Mouse (Mus musculus): ENCODE measurements at regions not wholly inside any gene's neighbourhood (a gene's known extent, or its start where the extent isn't known, plus 50 kb on each side); places are given as distances from the start of the nearest gene placed in this dataset.

DNA sequence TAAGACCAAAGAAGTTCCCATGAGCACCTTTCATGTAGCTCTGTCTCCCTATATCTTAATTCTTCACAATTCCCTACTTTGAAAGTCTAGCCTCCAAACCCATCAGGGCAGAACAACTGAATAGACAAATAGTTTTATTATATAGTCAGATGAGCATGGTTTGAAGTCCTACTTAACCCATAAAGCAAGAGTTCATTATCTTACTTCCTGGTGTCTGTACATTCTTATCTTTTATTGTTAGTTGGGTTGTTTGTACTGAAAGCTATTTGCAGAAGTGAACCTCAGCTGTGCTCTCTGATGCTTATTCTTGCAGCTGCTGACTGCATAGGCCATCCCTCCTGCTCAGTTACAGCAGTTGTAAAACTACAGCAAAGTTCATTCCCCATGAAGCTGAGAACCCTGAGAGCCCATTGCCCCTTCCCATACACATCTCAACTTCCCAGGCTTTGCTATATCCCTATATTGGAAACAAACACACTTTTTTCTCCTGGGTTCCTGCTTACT lies 276.7 kb upstream of the Clnk start:
- TF ChIP-seq GATA1 (IDR thresholded peaks at IDR 0.05; ENCODE audit: low read depth, low read length) (no peak), MAX (IDR thresholded peaks at IDR 0.05; ENCODE audit: low read length) (no peak), SIN3A (IDR thresholded peaks at IDR 0.05; ENCODE audit: low read length) (no peak), GABPA (IDR thresholded peaks at IDR 0.05; ENCODE audit: low read depth, low read length) (no peak), CTCF (IDR thresholded peaks at IDR 0.05 in 2 of 3, conservative IDR thresholded peaks at IDR 0.05 in 1 of 3; ENCODE audit: control insufficient read depth in 1 of 3, insufficient read depth in 1 of 3, low read depth in 2 of 3, low read length in 3 of 3, poor library complexity in 1 of 3, severe bottlenecking in 1 of 3) (no peak), NRF1 (IDR thresholded peaks at IDR 0.05; ENCODE audit: insufficient read depth, low read depth, low read length, poor library complexity, severe bottlenecking) (no peak), RAD21 (IDR thresholded peaks at IDR 0.05; ENCODE audit: low read depth, low read length) (no peak), TAL1 (IDR thresholded peaks at IDR 0.05; ENCODE audit: low read length) (no peak), UBTF (IDR thresholded peaks at IDR 0.05; ENCODE audit: borderline replicate concordance, insufficient read depth, low read depth, low read length) (no peak), RCOR1 (IDR thresholded peaks at IDR 0.05; ENCODE audit: low read depth, low read length) (no peak), SMC3 (IDR thresholded peaks at IDR 0.05; ENCODE audit: low read depth, low read length) (no peak), EP300 (IDR thresholded peaks at IDR 0.05; ENCODE audit: low read depth in 1 of 2, low read length in 2 of 2) (no peak), TBP (IDR thresholded peaks at IDR 0.05; ENCODE audit: low read depth, low read length) (no peak)
- H3K9ac ChIP-seq (ENCODE audit: control insufficient read depth, low read depth, low read length, poor library complexity, severe bottlenecking), result no peak overlapping the region
- H3K9me3 ChIP-seq (replicated peaks; ENCODE audit: insufficient read depth, low read length), result no peaks in the 10 kb centered on the region; the same call in 1 of the 2 replicates
- no peaks in the 10 kb centered on the region for H3K36me3 ChIP-seq (ENCODE audit: control insufficient read depth in 1 of 2, insufficient read depth in 2 of 2, low read length in 2 of 2)
- H3K4me3 ChIP-seq (ENCODE audit: control insufficient read depth in 1 of 2, insufficient read depth in 1 of 2, low read depth in 2 of 2, low read length in 2 of 2), result no peak overlapping the region
- no peaks in the 10 kb centered on the region for H3K79me2 ChIP-seq (ENCODE audit: control insufficient read depth, insufficient read depth, low read length, poor library complexity)
- no peaks in the 10 kb centered on the region for H3K27me3 ChIP-seq (ENCODE audit: control insufficient read depth in 1 of 2, insufficient read depth in 2 of 2, low read length in 2 of 2)
- no peak overlapping the region for H3K27ac ChIP-seq (ENCODE audit: control insufficient read depth, low read depth, low read length)
- DNase-seq (ENCODE audit: low read depth, low spot score), result no peak
- no peaks in the 10 kb centered on the region for H3K4me1 ChIP-seq (ENCODE audit: control insufficient read depth in 1 of 2, insufficient read depth in 2 of 2, low read length in 2 of 2)

DNA sequence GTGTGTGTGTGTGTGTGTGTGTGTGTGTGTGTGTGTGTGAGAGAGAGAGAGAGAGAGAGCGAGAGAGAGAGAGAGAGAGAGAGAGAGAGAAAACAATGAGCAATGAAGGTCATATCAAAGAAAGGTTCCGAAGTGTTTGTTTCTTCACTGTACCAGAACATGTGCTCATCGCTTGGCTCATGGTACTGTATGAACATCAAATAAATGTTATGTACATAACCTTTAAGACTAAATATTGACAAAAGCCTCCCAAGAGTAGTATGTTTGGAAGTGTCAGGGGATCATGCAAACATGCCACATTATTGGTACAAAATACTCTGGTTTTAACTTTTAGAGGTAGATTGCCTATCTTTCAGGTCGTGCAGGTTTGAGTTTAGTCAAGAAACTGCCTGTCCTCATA lies 275.3 kb upstream of the Clnk start:
- no peak overlapping the region for H3K9ac ChIP-seq (ENCODE audit: control insufficient read depth, low read depth, low read length, poor library complexity, severe bottlenecking)
- H3K9me3 ChIP-seq (replicated peaks; ENCODE audit: insufficient read depth, low read length), result no peaks in the 10 kb centered on the region; the same call in 1 of the 2 replicates
- no peaks in the 10 kb centered on the region for H3K36me3 ChIP-seq (ENCODE audit: control insufficient read depth in 1 of 2, insufficient read depth in 2 of 2, low read length in 2 of 2)
- no peak overlapping the region for H3K4me3 ChIP-seq (ENCODE audit: control insufficient read depth in 1 of 2, insufficient read depth in 1 of 2, low read depth in 2 of 2, low read length in 2 of 2)
- no peaks in the 10 kb centered on the region for H3K4me1 ChIP-seq (ENCODE audit: control insufficient read depth in 1 of 2, insufficient read depth in 2 of 2, low read length in 2 of 2)
- no peaks in the 10 kb centered on the region for H3K27me3 ChIP-seq (ENCODE audit: control insufficient read depth in 1 of 2, insufficient read depth in 2 of 2, low read length in 2 of 2)
- no peaks in the 10 kb centered on the region for H3K79me2 ChIP-seq (ENCODE audit: control insufficient read depth, insufficient read depth, low read length, poor library complexity)
- DNase-seq (ENCODE audit: low read depth, low spot score), result no peak
- no peak for TF ChIP-seq MAZ (IDR thresholded peaks at IDR 0.05; ENCODE audit: low read depth, low read length)
- no peak for TF ChIP-seq MYC (IDR thresholded peaks at IDR 0.05; ENCODE audit: low read depth, low read length)
- TF ChIP-seq GATA1 (IDR thresholded peaks at IDR 0.05; ENCODE audit: low read depth, low read length), result no peak
- H3K27ac ChIP-seq (ENCODE audit: control insufficient read depth, low read depth, low read length), result no peak overlapping the region

DNA sequence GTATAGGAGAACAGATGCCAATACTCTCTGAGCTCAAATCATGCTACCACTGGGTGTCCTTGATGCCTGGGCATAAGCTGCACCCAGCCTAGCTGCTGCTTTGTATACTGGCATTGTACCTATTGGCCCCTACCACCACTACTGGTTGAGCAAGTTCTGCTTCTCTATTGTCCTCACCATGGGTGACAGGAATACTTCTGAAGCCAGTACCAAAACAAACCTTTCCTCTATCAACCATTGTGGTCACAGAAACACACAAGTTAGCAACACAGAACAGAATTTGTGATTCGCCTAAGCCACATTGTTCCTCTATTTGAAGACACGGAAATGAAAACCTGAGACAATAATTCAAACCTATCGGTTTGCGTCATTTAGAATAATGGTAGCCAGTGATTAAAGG lies 274.3 kb upstream of the Clnk start:
- no peaks in the 10 kb centered on the region; the same call in 1 of the 2 replicates for H3K9me3 ChIP-seq (replicated peaks; ENCODE audit: insufficient read depth, low read length)

More for the DNA sequence above, 274.3 kb upstream of the Clnk start:
- Histone ChIP-seq H3K4me3 (ENCODE audit: control insufficient read depth in 1 of 2, insufficient read depth in 1 of 2, low read depth in 2 of 2, low read length in 2 of 2) (no peak overlapping the region), H3K27me3 (ENCODE audit: control insufficient read depth in 1 of 2, insufficient read depth in 2 of 2, low read length in 2 of 2) (no peaks in the 10 kb centered on the region), H3K36me3 (ENCODE audit: control insufficient read depth in 1 of 2, insufficient read depth in 2 of 2, low read length in 2 of 2) (no peaks in the 10 kb centered on the region), H3K79me2 (ENCODE audit: control insufficient read depth, insufficient read depth, low read length, poor library complexity) (no peaks in the 10 kb centered on the region), H3K4me1 (ENCODE audit: control insufficient read depth in 1 of 2, insufficient read depth in 2 of 2, low read length in 2 of 2) (no peaks in the 10 kb centered on the region), H3K27ac (ENCODE audit: control insufficient read depth, low read depth, low read length) (no peak overlapping the region), H3K9ac (ENCODE audit: control insufficient read depth, low read depth, low read length, poor library complexity, severe bottlenecking) (no peak overlapping the region)
- TF ChIP-seq CTCF (IDR thresholded peaks at IDR 0.05 in 2 of 3, conservative IDR thresholded peaks at IDR 0.05 in 1 of 3; ENCODE audit: control insufficient read depth in 1 of 3, insufficient read depth in 1 of 3, low read depth in 2 of 3, low read length in 3 of 3, poor library complexity in 1 of 3, severe bottlenecking in 1 of 3), result no peak
- no peak for DNase-seq (ENCODE audit: low read depth, low spot score)
